In genomic region chr7:25396621-25397020, GRCm38 (mm10) we compare ENCODE assay signal across 9 mouse cellular contexts. TPM values are rescaled to one million over a fixed set of nuclear protein-coding genes. Genes with fewer than 3 reads are reported as not detected.
DNase-seq lines count a peak whose midpoint lies in the region; ATAC-seq lines count a peak whose summit lies in the region.
"Had no signal": no experiment of that assay in that cellular context is flagged by ENCODE, and none has a peak within 500 bp of the region (broad histone marks: within the 10 kb centered on the region; RNA-seq: fewer than 3 reads in every experiment).

No protein-coding gene starts in this region.

- peaks cover 7% of the 10 kb centered on the region; the same call in 1 of the 2 replicates for H3K4me1 ChIP-seq in brown adipose tissue, adult 24 weeks (ENCODE audit: control insufficient read depth, insufficient read depth, insufficient read length, low read length)
- H3K4me1 ChIP-seq in heart, embryonic 16.5 days (ENCODE audit: control insufficient read depth, insufficient read depth, low read length), result peaks cover 14% of the 10 kb centered on the region
- peaks cover 7% of the 10 kb centered on the region for H3K4me1 ChIP-seq in midbrain, embryonic 11.5 days (ENCODE audit: control insufficient read depth, insufficient read depth, low read length)

- peak overlapping the region; percentile 81 for H3K4me2 ChIP-seq in heart, embryonic 16.5 days (ENCODE audit: low read depth, low read length)
- no peak overlapping the region; the same call in 1 of the 2 replicates for H3K4me2 ChIP-seq in midbrain, embryonic 11.5 days

- peak overlapping the region; percentile 53 for H3K4me3 ChIP-seq in brown adipose tissue, adult 24 weeks (ENCODE audit: insufficient read depth, low read depth, low read length)
- H3K4me3 ChIP-seq in heart, embryonic 16.5 days (ENCODE audit: low read length), result no peak overlapping the region
- H3K4me3 ChIP-seq in midbrain, embryonic 11.5 days (ENCODE audit: low read depth, low read length), result no peak overlapping the region

- 85% methylated on average over 14 of the region's 14 CpGs for WGBS in heart, embryonic 16.5 days
- 93% methylated on average over 14 of the region's 14 CpGs for WGBS in midbrain, embryonic 11.5 days

- no peak for ATAC-seq in heart, embryonic 16.5 days (replicated peaks; ENCODE audit: extremely low read depth, insufficient read depth, low FRiP score)
- ATAC-seq in midbrain, embryonic 11.5 days (ENCODE audit: low FRiP score), result peak; percentile 25; the same call in 1 of the 2 replicates
- no peak for ATAC-seq in erythroid progenitor cell, adult 5-6 weeks (replicated peaks; ENCODE audit: low FRiP score, poor library complexity, severe bottlenecking)
- no peak for ATAC-seq in inflammation-experienced regulatory T-cells, adult 6 months

- no peaks in the 10 kb centered on the region for H3K27me3 ChIP-seq in heart, embryonic 16.5 days (ENCODE audit: control insufficient read depth, insufficient read depth, low read length)
- H3K27me3 ChIP-seq in midbrain, embryonic 11.5 days (ENCODE audit: control insufficient read depth, insufficient read depth, low read length), result no peaks in the 10 kb centered on the region

- H3K36me3 ChIP-seq in heart, embryonic 16.5 days (ENCODE audit: control insufficient read depth, insufficient read depth), result no peaks in the 10 kb centered on the region
- H3K36me3 ChIP-seq in midbrain, embryonic 11.5 days (ENCODE audit: control insufficient read depth, insufficient read depth, low read length), result no peaks in the 10 kb centered on the region

- H3K9me3 ChIP-seq in heart, embryonic 16.5 days (replicated peaks; ENCODE audit: control insufficient read depth, low read length), result no peaks in the 10 kb centered on the region
- H3K9me3 ChIP-seq in midbrain, embryonic 11.5 days (ENCODE audit: control insufficient read depth, low read length), result no peaks in the 10 kb centered on the region

- peak overlapping the region; percentile 94 for H3K27ac ChIP-seq in brown adipose tissue, adult 24 weeks (replicated peaks; ENCODE audit: low read depth, low read length)
- H3K27ac ChIP-seq in heart, embryonic 16.5 days (ENCODE audit: low read length), result peak overlapping the region; percentile 54
- no peak overlapping the region for H3K27ac ChIP-seq in midbrain, embryonic 11.5 days (ENCODE audit: low read depth, low read length)
- H3K27ac ChIP-seq: liver, embryonic 14.5 days had no signal

- DNase-seq in layer of hippocampus, adult 11-12 months (ENCODE audit: low spot score), result peak; percentile 35
- DNase-seq in layer of hippocampus, adult 9-10 months (ENCODE audit: low spot score), result no peak
- DNase-seq in midbrain, embryonic 11.5 days (ENCODE audit: low spot score, missing footprints), result peak; percentile 83
- no peak for DNase-seq in left cerebral cortex, adult 8-10 months (ENCODE audit: low spot score in 2 of 2)

- H3K9ac ChIP-seq in heart, embryonic 16.5 days (ENCODE audit: low read length), result no peak overlapping the region
- H3K9ac ChIP-seq in midbrain, embryonic 11.5 days (ENCODE audit: low read length), result no peak overlapping the region
- H3K9ac ChIP-seq: liver, embryonic 14.5 days had no signal

RNA-seq across cellular contexts. Expression of gene Lipe, which starts 1.9 kb away (rescaled TPM):
- polyA plus RNA-seq in brown adipose tissue, adult 24 weeks (2012; ENCODE audit: insufficient read depth, insufficient read length, missing spikeins), result 1,111 and 1,189 TPM in 2 replicates
- 8.3 and 8.6 TPM in 2 replicates for polyA plus RNA-seq in heart, embryonic 16.5 days (2015; fragmentation: Nextera tagmentation; extraction: Ambion mirVana)
- 1.7 and 2.3 TPM in 2 replicates for polyA plus RNA-seq in midbrain, embryonic 11.5 days (2014; fragmentation: Nextera tagmentation; extraction: Ambion mirVana)
- total RNA-seq in erythroid progenitor cell, adult 5-6 weeks (2015; ENCODE audit: low replicate concordance), result 1.1 and 10.9 TPM in 2 replicates
- 0.23 and 13.1 TPM in 2 replicates for total RNA-seq in erythroid progenitor cell, adult 5-6 weeks (2017; ENCODE audit: low replicate concordance)
- 10 to 100 TPM in 2 of 3 experiments, 1 to 10 TPM in 1; 9.0 to 11.0 (median 10.1) TPM for polyA plus RNA-seq in inflammation-experienced regulatory T-cells, adult 6 months (2017; shearing (Covaris generic))
- total RNA-seq in left cerebral cortex, adult 8-10 months (2022), result 10 to 100 TPM in 1 of 4 experiments, 1 to 10 TPM in 3; 8.2 to 10.7 (median 8.8) TPM

RNA-seq across cellular contexts. Expression of gene Cxcl17, which starts 16.1 kb away (rescaled TPM):
- polyA plus RNA-seq in brown adipose tissue, adult 24 weeks (2012; ENCODE audit: insufficient read depth, insufficient read length, missing spikeins), result not detected in 2 replicates
- polyA plus RNA-seq in heart, embryonic 16.5 days (2015; fragmentation: Nextera tagmentation; extraction: Ambion mirVana), result 0.38 and 0.41 TPM in 2 replicates
- polyA plus RNA-seq in midbrain, embryonic 11.5 days (2014; fragmentation: Nextera tagmentation; extraction: Ambion mirVana), result 0.18 and 0.22 TPM in 2 replicates
- total RNA-seq in erythroid progenitor cell, adult 5-6 weeks (2015; ENCODE audit: low replicate concordance), result not detected in 2 replicates
- total RNA-seq in erythroid progenitor cell, adult 5-6 weeks (2017; ENCODE audit: low replicate concordance), result not detected in 2 replicates
- not detected for polyA plus RNA-seq in inflammation-experienced regulatory T-cells, adult 6 months (2017; shearing (Covaris generic))
- not detected for total RNA-seq in left cerebral cortex, adult 8-10 months (2022)
- polyA plus RNA-seq: liver, embryonic 14.5 days had no signal

RNA-seq across cellular contexts. Expression of gene Cnfn, which starts 27.1 kb away (rescaled TPM):
- not detected in 2 replicates for polyA plus RNA-seq in brown adipose tissue, adult 24 weeks (2012; ENCODE audit: insufficient read depth, insufficient read length, missing spikeins)
- polyA plus RNA-seq in heart, embryonic 16.5 days (2015; fragmentation: Nextera tagmentation; extraction: Ambion mirVana), result 0.74 and 0.87 TPM in 2 replicates
- not detected in 2 replicates for polyA plus RNA-seq in midbrain, embryonic 11.5 days (2014; fragmentation: Nextera tagmentation; extraction: Ambion mirVana)
- not detected in 2 replicates for total RNA-seq in erythroid progenitor cell, adult 5-6 weeks (2015; ENCODE audit: low replicate concordance)
- not detected in 2 replicates for total RNA-seq in erythroid progenitor cell, adult 5-6 weeks (2017; ENCODE audit: low replicate concordance)
- polyA plus RNA-seq in inflammation-experienced regulatory T-cells, adult 6 months (2017; shearing (Covaris generic)), result not detected
- total RNA-seq in left cerebral cortex, adult 8-10 months (2022), result not detected
- polyA plus RNA-seq: liver, embryonic 14.5 days had no signal

Comparison
In these comparisons a context has a peak if more than half of its experiments do, and no peak if none do; other contexts are left out.
1. DNase-seq: peak in layer of hippocampus, adult 11-12 months (single experiment) and midbrain, embryonic 11.5 days (single experiment); none in layer of hippocampus, adult 9-10 months (single experiment) and left cerebral cortex, adult 8-10 months (0 of 2).
2. RNA of gene Lipe, which starts 1.9 kb away (polyA plus RNA-seq): 1,111 to 1,189 TPM in brown adipose tissue, adult 24 weeks; 9.0 to 11.0 TPM in inflammation-experienced regulatory T-cells, adult 6 months, 8.3 to 8.6 TPM in heart, embryonic 16.5 days and 1.7 to 2.3 TPM in midbrain, embryonic 11.5 days; every median in the first group is over 10 times any median in the second.